Mouse (Mus musculus) small intestine, adult 2 months (tissue): ENCODE measurements around the gene Wnt1.
"Not testable (repeated sequence)": the region's sequence is repeated elsewhere in the genome, so short reads cannot be mapped to it uniquely, and the experiment has no call there.

Experiments used
- CTCF ChIP-seq: fragments of 200-500 bp; IDR thresholded peaks from 2 replicates; pipeline ENCODE4 v1.5.1; 2012; ENCODE audit warnings: low read depth, mild to moderate bottlenecking, control low read depth, inconsistent platforms, low read length, moderate library complexity, mixed read lengths; ENCODE audit not compliant: insufficient replicate concordance, insufficient read length; ENCODE audit errors: extremely low read depth
- POLR2A ChIP-seq: fragments of 200-500 bp; IDR thresholded peaks from 2 replicates; pipeline ENCODE4 v1.6.1; 2012; ENCODE audit warnings: low read depth, mild to moderate bottlenecking, control low read depth, inconsistent platforms, low read length, moderate library complexity

- TF ChIP-seq CTCF, POLR2A: not testable (repeated sequence)
Observed at GRCm38 (mm10) chr15:98810212-98810611, 20.6 kb downstream of the Wnt1 start.
